Mouse (Mus musculus): ENCODE measurements at regions not wholly inside any gene's neighbourhood (a gene's known extent, or its start where the extent isn't known, plus 50 kb on each side); places are given as distances from the start of the nearest gene placed in this dataset.

DNA sequence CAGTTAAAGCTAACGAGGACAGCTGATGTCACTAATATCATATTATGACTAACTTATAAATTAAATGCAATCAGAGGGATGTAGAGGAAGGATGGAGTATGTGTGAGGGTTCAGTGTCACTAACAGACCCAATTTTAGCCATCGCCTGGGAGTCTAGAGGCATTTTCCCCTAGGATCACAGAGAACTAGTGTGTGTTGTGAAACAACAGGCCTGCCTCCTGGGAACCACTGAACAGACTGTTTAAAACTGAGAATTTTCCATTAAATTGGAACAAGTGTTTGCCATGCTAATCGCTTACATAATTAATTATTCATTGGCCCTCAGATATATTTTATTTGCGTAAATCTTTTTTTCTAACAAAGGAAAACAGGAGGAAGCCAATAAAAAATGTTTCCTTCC is 185.5 kb upstream of the Gm5148 start:
- H3K9me3 ChIP-seq (replicated peaks): no peaks in the 10 kb centered on the region
- H3K36me3 ChIP-seq: no peaks in the 10 kb centered on the region
- peaks cover 13% of the 10 kb centered on the region for H3K4me1 ChIP-seq
- H3K27me3 ChIP-seq (replicated peaks): no peaks in the 10 kb centered on the region
- 76% methylated on average over 4 of the region's 4 CpGs for WGBS (ENCODE audit: insufficient replicate concordance)
- no peak overlapping the region for H3K9ac ChIP-seq
- no peak overlapping the region for H3K4me3 ChIP-seq
- no peak overlapping the region for H3K27ac ChIP-seq
- no peak for ATAC-seq
- H3K4me2 ChIP-seq: no peak overlapping the region

DNA sequence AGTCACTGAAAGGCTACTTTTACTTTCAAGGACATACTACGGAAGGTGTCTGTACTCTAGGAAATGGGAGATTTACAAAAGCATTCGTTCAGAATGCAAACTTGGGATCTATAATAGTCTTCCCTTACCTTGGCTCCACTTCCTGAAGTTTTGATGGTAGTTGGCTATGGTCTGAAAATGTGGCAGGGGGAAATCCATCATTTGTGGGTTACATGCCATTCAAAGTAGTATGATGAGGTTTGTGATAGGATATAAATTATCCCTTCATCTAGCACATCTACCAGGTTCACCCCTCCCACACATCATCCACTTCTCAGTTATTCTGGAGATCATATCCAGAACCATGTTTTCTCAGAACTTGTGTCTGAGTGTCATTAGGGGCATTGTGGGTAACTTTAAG is 184.7 kb upstream of the Gm5148 start:
- H3K9ac ChIP-seq: no peak overlapping the region
- 63% methylated on average over 2 of the region's 2 CpGs for WGBS (ENCODE audit: insufficient replicate concordance)
- H3K36me3 ChIP-seq: no peaks in the 10 kb centered on the region
- ATAC-seq: no peak
- H3K4me1 ChIP-seq: peaks cover 13% of the 10 kb centered on the region
- no peaks in the 10 kb centered on the region for H3K27me3 ChIP-seq (replicated peaks)
- H3K27ac ChIP-seq: no peak overlapping the region
- H3K4me2 ChIP-seq: no peak overlapping the region
- H3K4me3 ChIP-seq: no peak overlapping the region
- H3K9me3 ChIP-seq (replicated peaks): no peaks in the 10 kb centered on the region

DNA sequence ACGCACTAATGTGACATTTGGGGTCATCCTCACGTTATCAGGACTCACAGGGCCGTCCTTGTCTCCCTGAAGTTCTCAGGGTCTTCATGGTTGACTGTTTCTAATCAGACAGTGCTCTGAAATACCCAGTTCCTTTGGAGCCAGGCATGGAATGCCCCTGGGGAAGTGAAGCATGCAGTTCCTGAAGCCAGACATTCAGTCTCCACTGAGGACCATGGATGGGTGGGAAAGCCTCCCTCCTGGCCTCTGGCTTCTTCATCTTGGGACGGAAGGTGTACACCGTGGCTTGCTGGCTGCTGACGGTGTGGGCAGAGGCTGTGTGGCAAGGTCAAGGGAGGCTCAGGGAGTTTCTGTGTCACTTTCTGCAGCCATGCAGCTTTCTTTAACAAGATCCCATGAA is 184.2 kb upstream of the Gm5148 start:
- Histone ChIP-seq H3K4me2 (no peak overlapping the region), H3K9me3 (replicated peaks) (no peaks in the 10 kb centered on the region), H3K9ac (no peak overlapping the region), H3K27me3 (replicated peaks) (no peaks in the 10 kb centered on the region), H3K4me1 (peaks cover 13% of the 10 kb centered on the region), H3K4me3 (no peak overlapping the region), H3K36me3 (no peaks in the 10 kb centered on the region), H3K27ac (no peak overlapping the region)
- WGBS (ENCODE audit: insufficient replicate concordance): 63% methylated on average over 6 of the region's 6 CpGs
- no peak for ATAC-seq

DNA sequence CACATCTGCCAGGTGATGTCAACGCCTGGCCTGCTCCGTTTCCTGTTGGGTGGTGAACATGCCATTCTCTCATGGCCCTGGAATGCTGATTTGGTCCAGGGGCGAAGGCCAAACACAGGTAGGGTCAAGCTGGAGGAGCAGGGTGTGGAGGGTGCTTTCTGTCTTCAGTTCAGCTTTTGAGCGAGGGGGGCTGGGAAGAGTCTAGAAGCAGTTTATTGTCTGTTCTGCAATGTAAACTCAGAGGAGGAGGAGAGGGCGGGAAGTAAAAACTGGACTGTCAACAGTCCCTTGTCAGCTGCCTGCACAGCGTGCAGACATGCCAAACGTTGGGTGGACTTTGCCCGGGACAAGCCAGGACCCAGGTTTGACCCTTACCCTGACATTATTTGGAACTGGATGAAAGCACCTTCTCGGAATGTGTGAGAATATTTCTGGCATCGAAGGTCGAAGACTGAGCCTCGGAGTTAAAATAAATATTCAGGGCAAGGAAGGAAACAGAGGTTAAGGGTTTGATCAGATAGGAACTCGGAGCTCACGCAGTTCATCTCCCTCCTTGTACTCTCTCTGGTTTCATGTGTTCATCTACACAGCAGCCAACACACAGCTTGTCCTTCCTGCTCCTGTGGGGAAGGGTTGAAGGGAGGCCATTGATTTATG is 183.3 kb upstream of the Gm5148 start:
- H3K9ac ChIP-seq: no peak overlapping the region
- ATAC-seq: peak; percentile 65; the same call in 1 of the 2 replicates
- no peaks in the 10 kb centered on the region for H3K9me3 ChIP-seq (replicated peaks)
- 30% methylated on average over 14 of the region's 14 CpGs for WGBS (ENCODE audit: insufficient replicate concordance)
- H3K27ac ChIP-seq: no peak overlapping the region
- H3K27me3 ChIP-seq (replicated peaks): no peaks in the 10 kb centered on the region
- peak overlapping the region; percentile 6; the same call in 1 of the 2 replicates for H3K4me2 ChIP-seq
- no peaks in the 10 kb centered on the region for H3K36me3 ChIP-seq
- peaks cover 13% of the 10 kb centered on the region for H3K4me1 ChIP-seq
- H3K4me3 ChIP-seq: no peak overlapping the region

DNA sequence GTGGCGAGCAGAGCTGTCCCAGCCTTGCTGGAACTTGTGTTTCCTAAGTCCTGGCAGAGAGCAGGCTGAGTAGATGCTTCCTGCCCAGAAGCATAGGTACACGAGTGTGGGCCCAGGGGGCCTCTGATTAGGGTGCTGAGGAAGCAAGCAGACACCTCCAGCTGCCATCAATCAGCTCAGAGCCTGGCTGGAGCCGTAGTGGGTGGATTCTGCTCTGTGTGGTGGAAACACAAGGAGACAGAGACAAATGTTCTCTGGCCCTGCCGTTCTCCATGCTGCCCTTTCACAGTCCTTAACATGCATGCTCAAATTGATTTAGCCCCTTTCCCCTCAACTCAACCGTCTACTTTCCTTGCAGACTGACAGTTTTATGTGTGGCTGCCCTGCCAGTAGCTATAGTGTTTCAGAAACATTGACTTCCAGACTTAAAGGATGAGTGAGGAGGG is 182.5 kb upstream of the Gm5148 start:
- ATAC-seq: no peak

DNA sequence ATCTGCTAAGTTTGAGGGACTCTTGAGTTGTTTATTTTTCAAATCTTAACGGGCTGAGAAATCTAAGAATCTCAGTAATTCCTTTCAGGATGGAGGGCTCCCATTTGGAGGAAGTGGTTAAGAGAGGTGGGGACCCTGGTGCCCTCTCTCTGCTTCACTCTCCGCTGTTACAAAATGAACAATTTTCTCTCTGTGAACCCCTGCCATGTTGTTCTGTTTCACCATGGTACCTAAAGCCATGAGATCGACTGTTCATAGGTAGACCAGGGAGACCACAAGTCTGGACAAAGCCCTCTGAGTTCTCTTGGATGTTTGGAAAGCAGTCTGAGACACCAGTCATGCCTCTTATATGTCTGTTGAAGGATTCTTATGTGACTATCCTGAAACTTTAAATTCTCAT is 179.9 kb upstream of the Gm5148 start:
- WGBS (ENCODE audit: insufficient replicate concordance): 52% methylated on average over 3 of the region's 3 CpGs
- Histone ChIP-seq H3K27ac (no peak overlapping the region), H3K4me3 (no peak overlapping the region), H3K4me2 (no peak overlapping the region), H3K27me3 (replicated peaks) (no peaks in the 10 kb centered on the region), H3K9ac (no peak overlapping the region), H3K36me3 (no peaks in the 10 kb centered on the region), H3K9me3 (replicated peaks) (no peaks in the 10 kb centered on the region), H3K4me1 (peaks cover 13% of the 10 kb centered on the region)
- ATAC-seq: no peak

More for the DNA sequence above, 182.5 kb upstream of the Gm5148 start:
- Histone ChIP-seq H3K4me1 (peaks cover 13% of the 10 kb centered on the region), H3K9me3 (replicated peaks) (no peaks in the 10 kb centered on the region), H3K27me3 (replicated peaks) (no peaks in the 10 kb centered on the region), H3K9ac (no peak overlapping the region), H3K4me3 (no peak overlapping the region), H3K27ac (no peak overlapping the region), H3K36me3 (no peaks in the 10 kb centered on the region), H3K4me2 (no peak overlapping the region)
- 24% methylated on average over 5 of the region's 5 CpGs for WGBS (ENCODE audit: insufficient replicate concordance)

DNA sequence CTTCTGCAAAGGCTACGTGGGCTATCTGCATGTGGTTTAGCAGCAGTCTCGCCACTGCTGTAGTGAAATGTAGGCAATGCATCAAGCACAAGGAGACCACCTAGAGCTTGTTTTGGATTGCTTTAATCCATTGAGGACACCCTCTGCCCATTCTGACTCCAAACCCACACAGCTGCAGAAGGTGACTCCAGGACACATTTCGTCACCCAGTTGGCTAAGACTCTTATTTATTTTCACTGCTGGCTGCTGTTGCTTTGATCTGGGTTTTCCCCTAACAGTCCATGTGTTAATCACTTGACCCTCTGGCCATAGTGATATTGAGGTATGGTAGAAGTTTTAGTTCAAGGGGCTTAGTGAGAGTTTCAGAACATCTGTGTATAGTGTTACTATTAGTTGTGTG is 179.2 kb upstream of the Gm5148 start:
- 47% methylated on average over 3 of the region's 3 CpGs for WGBS (ENCODE audit: insufficient replicate concordance)
- no peak for ATAC-seq
- no peaks in the 10 kb centered on the region for H3K9me3 ChIP-seq (replicated peaks)

DNA sequence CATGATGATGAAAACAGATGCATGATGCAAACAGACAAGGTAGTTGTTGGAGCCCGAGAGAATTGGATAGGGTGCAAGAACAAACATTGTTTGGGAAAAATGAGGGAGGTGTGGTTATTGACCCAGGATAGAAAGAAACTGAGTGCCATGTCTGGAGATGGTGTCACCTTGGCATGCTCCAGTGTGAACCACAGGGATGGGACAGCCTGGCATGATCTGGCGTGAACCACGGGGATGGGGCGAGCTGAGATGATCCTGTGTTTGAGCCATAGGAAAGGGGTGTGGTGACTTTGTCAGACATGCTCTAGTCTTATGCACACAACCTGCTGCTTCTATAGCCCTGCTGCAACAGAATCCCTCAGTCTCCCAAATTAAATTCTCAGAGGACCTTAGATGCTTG is 178.7 kb upstream of the Gm5148 start:
- Histone ChIP-seq H3K4me3 (no peak overlapping the region), H3K9me3 (replicated peaks) (no peaks in the 10 kb centered on the region), H3K4me1 (peaks cover 13% of the 10 kb centered on the region), H3K27me3 (replicated peaks) (no peaks in the 10 kb centered on the region), H3K4me2 (no peak overlapping the region), H3K36me3 (no peaks in the 10 kb centered on the region), H3K9ac (no peak overlapping the region), H3K27ac (no peak overlapping the region)
- 77% methylated on average over 4 of the region's 4 CpGs for WGBS (ENCODE audit: insufficient replicate concordance)
- ATAC-seq: no peak

More for the DNA sequence above, 179.2 kb upstream of the Gm5148 start:
- no peaks in the 10 kb centered on the region for H3K36me3 ChIP-seq
- H3K27ac ChIP-seq: no peak overlapping the region
- no peak overlapping the region for H3K4me3 ChIP-seq
- no peak overlapping the region for H3K9ac ChIP-seq
- no peak overlapping the region for H3K4me2 ChIP-seq
- H3K27me3 ChIP-seq (replicated peaks): no peaks in the 10 kb centered on the region
- peaks cover 13% of the 10 kb centered on the region for H3K4me1 ChIP-seq

DNA sequence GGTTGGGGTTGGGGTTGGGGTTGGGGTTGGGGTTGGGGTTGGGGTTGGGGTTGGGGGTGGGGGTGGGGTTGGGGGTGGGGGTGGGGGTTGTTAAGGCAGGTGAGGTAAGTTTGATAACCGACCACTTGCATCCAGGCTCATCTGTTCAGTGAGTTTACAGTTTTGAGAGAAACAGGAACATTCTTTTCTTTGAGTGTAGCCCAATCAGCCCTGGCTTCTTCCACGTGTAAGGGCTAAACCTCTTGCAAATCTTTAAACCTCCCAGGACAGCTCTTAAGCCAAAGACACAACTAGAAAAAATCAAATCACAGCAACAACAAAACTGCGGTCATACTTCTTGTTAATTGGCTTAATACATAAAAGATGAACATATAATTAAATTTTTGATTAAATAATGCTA is 173.1 kb upstream of the Gm5148 start:
- Histone ChIP-seq H3K9me3 (replicated peaks) (no peaks in the 10 kb centered on the region), H3K9ac (no peak overlapping the region), H3K4me3 (no peak overlapping the region), H3K27me3 (replicated peaks) (no peaks in the 10 kb centered on the region; the same call in 1 of the 2 replicates), H3K4me2 (peak overlapping the region; percentile 48), H3K27ac (no peak overlapping the region), H3K36me3 (no peaks in the 10 kb centered on the region), H3K4me1 (no peaks in the 10 kb centered on the region; the same call in 1 of the 2 replicates)
- no peak for ATAC-seq
- WGBS (ENCODE audit: insufficient replicate concordance): 34% methylated on average over 3 of the region's 3 CpGs

DNA sequence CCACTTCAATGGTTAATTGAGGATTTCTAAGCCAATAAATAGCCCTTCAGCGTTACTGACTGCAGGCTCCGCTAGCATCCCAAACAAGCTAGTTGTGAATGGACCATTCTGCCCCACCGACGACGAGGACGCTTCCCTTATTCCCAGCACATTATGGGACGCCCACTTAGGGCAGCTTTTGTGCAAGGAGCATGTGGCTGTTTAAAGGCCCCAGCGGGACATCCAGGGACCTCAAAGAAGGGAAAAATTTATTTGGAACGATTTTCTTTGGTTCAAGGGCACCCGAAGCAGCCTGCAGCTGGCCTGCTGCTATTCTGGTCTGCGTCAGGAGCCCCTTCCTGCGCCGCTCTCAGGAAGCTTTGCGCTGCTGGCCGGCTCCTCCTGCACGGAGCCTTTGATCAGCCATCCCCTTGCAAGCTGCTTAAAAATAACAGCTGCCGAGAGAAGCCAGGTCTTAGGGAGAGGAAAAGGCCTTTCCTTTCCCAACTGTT is 172.6 kb upstream of the Gm5148 start:
- WGBS (ENCODE audit: insufficient replicate concordance): 5% methylated on average over 17 of the region's 17 CpGs
- no peak for ATAC-seq
- Histone ChIP-seq H3K27ac (no peak overlapping the region), H3K4me3 (0 out of 2 replicates have a peak overlapping the region, but pooled peaks have one; percentile 15), H3K9ac (no peak overlapping the region), H3K4me1 (no peaks in the 10 kb centered on the region; the same call in 1 of the 2 replicates), H3K27me3 (replicated peaks) (no peaks in the 10 kb centered on the region; the same call in 1 of the 2 replicates), H3K36me3 (no peaks in the 10 kb centered on the region), H3K4me2 (peak overlapping the region; percentile 48), H3K9me3 (replicated peaks) (no peaks in the 10 kb centered on the region)

DNA sequence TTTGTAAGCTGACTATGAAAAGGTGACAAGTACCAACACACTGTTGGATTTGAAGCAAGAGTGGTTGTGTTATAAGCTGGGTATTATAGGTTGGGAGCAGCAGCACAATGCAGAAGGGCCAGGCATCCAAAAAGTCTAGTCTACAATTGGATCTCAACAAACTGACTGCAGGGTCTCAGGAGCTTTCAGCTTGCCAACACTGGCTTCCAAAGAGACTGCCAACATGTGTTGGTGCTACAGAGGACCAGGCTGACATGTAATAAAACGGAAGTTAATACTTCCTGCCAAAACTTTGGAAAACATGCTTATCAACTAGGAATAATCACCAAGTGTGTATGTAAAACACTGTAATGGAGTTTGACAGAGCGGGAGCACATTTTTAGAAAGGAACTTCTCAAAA is 170.3 kb upstream of the Gm5148 start:
- ATAC-seq: no peak
- 64% methylated on average over 2 of the region's 2 CpGs for WGBS (ENCODE audit: insufficient replicate concordance)
- no peaks in the 10 kb centered on the region; the same call in 1 of the 2 replicates for H3K4me1 ChIP-seq

DNA sequence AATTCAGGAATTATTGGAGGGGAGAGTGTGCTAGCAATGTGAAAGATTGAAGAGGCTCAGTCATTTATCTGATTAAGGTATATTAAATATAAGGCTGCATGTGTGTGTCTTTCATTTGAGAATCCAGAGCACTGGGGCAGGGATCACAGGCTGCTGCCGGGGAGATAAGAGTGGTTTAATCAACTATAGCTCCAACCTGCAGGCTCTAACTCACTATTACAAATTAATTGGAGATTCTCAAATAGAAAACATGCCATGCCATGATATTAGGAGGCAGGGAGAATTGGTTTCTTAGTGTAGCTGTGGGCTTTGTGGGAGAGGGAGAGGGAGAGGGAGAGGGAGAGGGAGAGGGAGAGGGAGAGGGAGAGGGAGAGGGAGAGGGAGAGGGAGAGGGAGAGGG is 165.9 kb upstream of the Gm5148 start:
- H3K9ac ChIP-seq: no peak overlapping the region
- H3K36me3 ChIP-seq: no peaks in the 10 kb centered on the region
- ATAC-seq: no peak
- no peaks in the 10 kb centered on the region for H3K27me3 ChIP-seq (replicated peaks)
- H3K27ac ChIP-seq: no peak overlapping the region
- WGBS (ENCODE audit: insufficient replicate concordance): 58% methylated on average over 1 of the region's 1 CpGs
- H3K4me3 ChIP-seq: no peak overlapping the region
- no peak overlapping the region for H3K4me2 ChIP-seq
- H3K9me3 ChIP-seq (replicated peaks): no peaks in the 10 kb centered on the region
- H3K4me1 ChIP-seq: 0 out of 2 replicates have a peak, but pooled peaks cover 5% of the 10 kb centered on the region

More for the DNA sequence above, 170.3 kb upstream of the Gm5148 start:
- Histone ChIP-seq H3K4me3 (no peak overlapping the region), H3K36me3 (no peaks in the 10 kb centered on the region), H3K27ac (no peak overlapping the region), H3K9me3 (replicated peaks) (no peaks in the 10 kb centered on the region), H3K9ac (no peak overlapping the region), H3K27me3 (replicated peaks) (no peaks in the 10 kb centered on the region; the same call in 1 of the 2 replicates), H3K4me2 (no peak overlapping the region)

Data from liver, embryonic 12.5 days (tissue).